Mouse (Mus musculus): Measurements from ENCODE around the gene Gm4491. TPM values are rescaled to one million over a fixed set of nuclear protein-coding genes. Genes with fewer than 3 reads are reported as not detected.

Gm4491 gene
- total and polyA plus RNA-seq, 3 experiments, result not detected

- Histone ChIP-seq H3K27me3 (replicated peaks) (peaks cover 2% of the 10 kb centered on the region), H3K27ac (ENCODE audit: insufficient read depth, low read depth) (no peak within 1 kb of the TSS), H3K4me2 (ENCODE audit: insufficient read depth, low read depth, poor library complexity, severe bottlenecking) (no peak within 1 kb of the TSS), H3K36me3 (replicated peaks in 1 of 2; ENCODE audit: control insufficient read depth in 1 of 2, insufficient read depth in 1 of 2, low read length in 1 of 2) (no peaks in the 10 kb centered on the region), H3K4me3 (replicated peaks in 1 of 3; ENCODE audit: low read depth in 2 of 3, low read length in 2 of 3, poor library complexity in 1 of 3) (no peak within 1 kb of the TSS), H3K4me1 (ENCODE audit: control insufficient read depth in 1 of 2, insufficient read depth in 2 of 2) (no peaks in the 10 kb centered on the region), H3K79me2 (replicated peaks; ENCODE audit: control insufficient read depth, extremely low read depth, insufficient read depth, poor library complexity, severe bottlenecking) (no peaks in the 10 kb centered on the region), H3K9ac (ENCODE audit: insufficient read depth, low read depth) (no peak within 1 kb of the TSS), H3K9me3 (replicated peaks; ENCODE audit: low read length) (no peaks in the 10 kb centered on the region)
- TF ChIP-seq MYC (IDR thresholded peaks at IDR 0.05; ENCODE audit: low read depth, low read length), result no peak
- TF ChIP-seq ZC3H11A (IDR thresholded peaks at IDR 0.05; ENCODE audit: low read depth, low read length), result no peak
- no peak for TF ChIP-seq TCF12 (IDR thresholded peaks at IDR 0.05; ENCODE audit: low read depth, low read length)
- TF ChIP-seq NELFE (IDR thresholded peaks at IDR 0.05; ENCODE audit: low read depth, low read length), result no peak
- no peak for TF ChIP-seq MAFK (IDR thresholded peaks at IDR 0.05; ENCODE audit: insufficient replicate concordance, low read length)
- in situ Hi-C loops (cut with MboI; ENCODE audit: low pct_ligation_motif_present, low pct_unique_long_range_greater_than_20kb, low sequenced_read_pairs) (no loop called here), dilution Hi-C loops (cut with MboI; ENCODE audit: extremely low pct_ligation_motif_present, extremely low pct_unique_long_range_greater_than_20kb, low sequenced_read_pairs) (no loop called here)
- DNase-seq (ENCODE audit: extremely low read depth), result no peak
Measured at GRCm38 (mm10) chr14:57133161-57133661, 17.5 kb upstream of the Gm4491 start, which contains the start of gene Gjb6. Gene Gjb6 (minus strand): TSS chr14:57133611.

DNA sequence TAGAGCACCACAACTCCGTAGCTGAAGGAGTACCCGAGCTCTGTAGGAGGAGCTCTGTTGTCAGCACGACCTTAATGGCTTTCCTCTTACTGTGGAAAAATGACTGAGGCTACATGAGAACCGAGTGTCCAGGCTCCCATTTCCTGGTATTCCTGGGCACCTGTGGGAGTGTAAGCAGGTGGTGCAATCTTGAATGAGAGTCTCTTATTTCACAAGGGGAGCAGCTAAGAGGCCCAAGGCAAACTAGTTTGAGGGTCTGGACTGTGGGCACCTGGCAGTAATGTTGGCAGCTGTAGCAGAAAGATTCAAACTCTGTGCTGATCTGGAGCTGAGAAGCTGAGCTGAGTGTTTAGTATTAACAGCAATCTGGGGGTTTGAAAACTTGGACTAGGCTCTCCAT is 11.7 kb upstream of the Gm4491 start:
- H3K4me1 ChIP-seq (ENCODE audit: control insufficient read depth in 1 of 2, insufficient read depth in 2 of 2), result no peaks in the 10 kb centered on the region
- DNase-seq (ENCODE audit: extremely low read depth), result no peak
- H3K9me3 ChIP-seq (replicated peaks; ENCODE audit: low read length), result no peaks in the 10 kb centered on the region
- H3K4me3 ChIP-seq (replicated peaks in 1 of 3; ENCODE audit: low read depth in 2 of 3, low read length in 2 of 3, poor library complexity in 1 of 3), result no peak overlapping the region
- no peaks in the 10 kb centered on the region for H3K36me3 ChIP-seq (replicated peaks in 1 of 2; ENCODE audit: control insufficient read depth in 1 of 2, insufficient read depth in 1 of 2, low read length in 1 of 2)
- H3K79me2 ChIP-seq (replicated peaks; ENCODE audit: control insufficient read depth, extremely low read depth, insufficient read depth, poor library complexity, severe bottlenecking), result no peaks in the 10 kb centered on the region
- TF ChIP-seq MXI1 (IDR thresholded peaks at IDR 0.05; ENCODE audit: low read depth, low read length) (no peak), CHD2 (IDR thresholded peaks at IDR 0.05; ENCODE audit: low read length) (no peak), RAD21 (IDR thresholded peaks at IDR 0.05; ENCODE audit: low read depth, low read length) (no peak), E2F4 (IDR thresholded peaks at IDR 0.05; ENCODE audit: insufficient replicate concordance, low read depth, low read length) (no peak), UBTF (IDR thresholded peaks at IDR 0.05; ENCODE audit: low read depth, low read length) (no peak), ZNF384 (IDR thresholded peaks at IDR 0.05; ENCODE audit: low read depth, low read length) (no peak)
- dilution Hi-C loops (cut with MboI; ENCODE audit: extremely low pct_ligation_motif_present, extremely low pct_unique_long_range_greater_than_20kb, low sequenced_read_pairs), result no loop called here
- no peak overlapping the region for H3K9ac ChIP-seq (ENCODE audit: insufficient read depth, low read depth)
- H3K27me3 ChIP-seq (replicated peaks), result no peaks in the 10 kb centered on the region
- no peak overlapping the region for H3K27ac ChIP-seq (ENCODE audit: insufficient read depth, low read depth)
- no peak overlapping the region for H3K4me2 ChIP-seq (ENCODE audit: insufficient read depth, low read depth, poor library complexity, severe bottlenecking)
- in situ Hi-C loops (cut with MboI; ENCODE audit: low pct_ligation_motif_present, low pct_unique_long_range_greater_than_20kb, low sequenced_read_pairs), result no loop called here

DNA sequence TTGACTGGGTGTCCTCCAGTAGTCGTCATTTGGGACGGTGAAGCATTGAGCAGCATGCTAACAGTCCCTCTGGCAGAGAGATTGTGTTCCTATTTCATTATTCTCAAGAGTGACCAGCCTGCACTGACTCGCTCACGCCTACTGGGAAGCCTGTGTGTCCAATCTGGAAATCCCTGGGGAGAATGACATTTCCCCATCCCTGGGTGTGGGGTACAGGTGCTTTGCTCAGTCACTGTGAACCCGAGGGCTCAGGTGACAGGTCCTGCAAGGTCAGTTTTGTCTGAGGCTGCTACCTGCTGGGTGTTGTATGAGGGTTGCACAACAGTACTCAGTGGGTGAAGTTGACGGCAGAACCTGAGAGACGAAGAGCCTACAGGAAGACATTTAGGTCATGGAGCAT is 6.6 kb upstream of the Gm4491 start:
- Histone ChIP-seq H3K4me1 (ENCODE audit: control insufficient read depth in 1 of 2, insufficient read depth in 2 of 2) (no peaks in the 10 kb centered on the region), H3K79me2 (replicated peaks; ENCODE audit: control insufficient read depth, extremely low read depth, insufficient read depth, poor library complexity, severe bottlenecking) (no peaks in the 10 kb centered on the region), H3K9me3 (replicated peaks; ENCODE audit: low read length) (no peaks in the 10 kb centered on the region), H3K27ac (ENCODE audit: insufficient read depth, low read depth) (no peak overlapping the region), H3K4me2 (ENCODE audit: insufficient read depth, low read depth, poor library complexity, severe bottlenecking) (no peak overlapping the region), H3K27me3 (replicated peaks) (no peaks in the 10 kb centered on the region), H3K9ac (ENCODE audit: insufficient read depth, low read depth) (no peak overlapping the region), H3K36me3 (replicated peaks in 1 of 2; ENCODE audit: control insufficient read depth in 1 of 2, insufficient read depth in 1 of 2, low read length in 1 of 2) (no peaks in the 10 kb centered on the region), H3K4me3 (replicated peaks in 1 of 3; ENCODE audit: low read depth in 2 of 3, low read length in 2 of 3, poor library complexity in 1 of 3) (no peak overlapping the region)
- in situ Hi-C loops (cut with MboI; ENCODE audit: low pct_ligation_motif_present, low pct_unique_long_range_greater_than_20kb, low sequenced_read_pairs) (no loop called here), dilution Hi-C loops (cut with MboI; ENCODE audit: extremely low pct_ligation_motif_present, extremely low pct_unique_long_range_greater_than_20kb, low sequenced_read_pairs) (no loop called here)
- no peak for DNase-seq (ENCODE audit: extremely low read depth)
- TF ChIP-seq CHD1 (IDR thresholded peaks at IDR 0.05; ENCODE audit: low read depth, low read length), result no peak
- TF ChIP-seq JUND (conservative IDR thresholded peaks at IDR 0.05; ENCODE audit: low read depth, low read length), result no peak
- no peak for TF ChIP-seq TBP (conservative IDR thresholded peaks at IDR 0.05; ENCODE audit: low read depth, low read length)
- no peak for TF ChIP-seq MXI1 (IDR thresholded peaks at IDR 0.05; ENCODE audit: low read depth, low read length)
- TF ChIP-seq SMC3 (IDR thresholded peaks at IDR 0.05; ENCODE audit: low read depth, low read length), result no peak
- TF ChIP-seq RCOR1 (conservative IDR thresholded peaks at IDR 0.05; ENCODE audit: low read depth, low read length), result no peak
- no peak for TF ChIP-seq RAD21 (IDR thresholded peaks at IDR 0.05; ENCODE audit: low read depth, low read length)

All from CH12.LX (cell line).